Mouse (Mus musculus): Measurements from ENCODE around the gene Slc38a5. TPM values are rescaled to one million over a fixed set of nuclear protein-coding genes. Genes with fewer than 3 reads are reported as not detected.
A peak's percentile ranks its signal among the peaks of the same experiment; 100 is the strongest.

Slc38a5 gene
- polyA plus RNA-seq, 1 experiment from 2014 or later, result 34.6 TPM

- no peak for ATAC-seq
- Histone ChIP-seq H3K27me3 (replicated peaks; ENCODE audit: control insufficient read depth, insufficient read depth, low read length) (no peaks in the 10 kb centered on the region), H3K4me3 (ENCODE audit: low read length) (no peak overlapping the region), H3K36me3 (ENCODE audit: control insufficient read depth, insufficient read depth, low read length) (no peaks in the 10 kb centered on the region), H3K4me2 (ENCODE audit: low read length) (no peak overlapping the region), H3K27ac (ENCODE audit: low read depth, low read length) (no peak overlapping the region), H3K9ac (ENCODE audit: low read depth, low read length) (no peak overlapping the region), H3K9me3 (ENCODE audit: control insufficient read depth, low read length) (no peaks in the 10 kb centered on the region; the same call in 1 of the 2 replicates), H3K4me1 (ENCODE audit: control insufficient read depth, insufficient read depth, low read depth, low read length) (peaks cover 4% of the 10 kb centered on the region)
- WGBS, result 93% methylated on average over 8 of the region's 8 CpGs
These were observed 22.3 kb upstream of the Slc38a5 start for GRCm38 (mm10) chrX:8248542-8249120.

- WGBS, result 12% methylated on average over 18 of the region's 18 CpGs
- Histone ChIP-seq H3K27ac (ENCODE audit: low read depth, low read length) (no peak overlapping the region), H3K4me3 (ENCODE audit: low read length) (peak overlapping the region; percentile 58), H3K9me3 (ENCODE audit: control insufficient read depth, low read length) (no peaks in the 10 kb centered on the region; the same call in 1 of the 2 replicates), H3K9ac (ENCODE audit: low read depth, low read length) (peak overlapping the region; percentile 49), H3K4me1 (ENCODE audit: control insufficient read depth, insufficient read depth, low read depth, low read length) (peaks cover 4% of the 10 kb centered on the region), H3K4me2 (ENCODE audit: low read length) (peak overlapping the region; percentile 61), H3K27me3 (replicated peaks; ENCODE audit: control insufficient read depth, insufficient read depth, low read length) (no peaks in the 10 kb centered on the region), H3K36me3 (ENCODE audit: control insufficient read depth, insufficient read depth, low read length) (no peaks in the 10 kb centered on the region)
- peak; percentile 71 for ATAC-seq
These were observed 19.1 kb upstream of the Slc38a5 start for GRCm38 (mm10) chrX:8251789-8252333.

GRCm38 (mm10) chrX:8252334-8253285 is 18.3 kb upstream of the Slc38a5 start, which contains the start of gene Ftsj1:
TSS of gene Ftsj1 (minus strand) at chrX:8252406.
- 16% methylated on average over 45 of the region's 45 CpGs for WGBS

GRCm38 (mm10) chrX:8253711-8254110 is 17.2 kb upstream of the Slc38a5 start:
- Histone ChIP-seq H3K27me3 (replicated peaks; ENCODE audit: control insufficient read depth, insufficient read depth, low read length) (no peaks in the 10 kb centered on the region), H3K9ac (ENCODE audit: low read depth, low read length) (no peak overlapping the region), H3K36me3 (ENCODE audit: control insufficient read depth, insufficient read depth, low read length) (no peaks in the 10 kb centered on the region), H3K9me3 (ENCODE audit: control insufficient read depth, low read length) (no peaks in the 10 kb centered on the region; the same call in 1 of the 2 replicates), H3K27ac (ENCODE audit: low read depth, low read length) (no peak overlapping the region), H3K4me2 (ENCODE audit: low read length) (no peak overlapping the region), H3K4me3 (ENCODE audit: low read length) (no peak overlapping the region), H3K4me1 (ENCODE audit: control insufficient read depth, insufficient read depth, low read depth, low read length) (peaks cover 4% of the 10 kb centered on the region)
- no peak for ATAC-seq
- 74% methylated on average over 2 of the region's 2 CpGs for WGBS

More at GRCm38 (mm10) chrX:8252334-8253285, 18.3 kb upstream of the Slc38a5 start, which contains the start of gene Ftsj1:
- H3K27me3 ChIP-seq (replicated peaks; ENCODE audit: control insufficient read depth, insufficient read depth, low read length), result no peaks in the 10 kb centered on the region
- peak within 1 kb of the TSS; percentile 58 for H3K4me3 ChIP-seq (ENCODE audit: low read length)
- peaks cover 4% of the 10 kb centered on the region for H3K4me1 ChIP-seq (ENCODE audit: control insufficient read depth, insufficient read depth, low read depth, low read length)
- H3K4me2 ChIP-seq (ENCODE audit: low read length), result peak within 1 kb of the TSS; percentile 61
- peak within 1 kb of the TSS; percentile 78 for H3K27ac ChIP-seq (ENCODE audit: low read depth, low read length)
- ATAC-seq, result peak; percentile 96
- no peaks in the 10 kb centered on the region for H3K36me3 ChIP-seq (ENCODE audit: control insufficient read depth, insufficient read depth, low read length)
- no peaks in the 10 kb centered on the region; the same call in 1 of the 2 replicates for H3K9me3 ChIP-seq (ENCODE audit: control insufficient read depth, low read length)
- H3K9ac ChIP-seq (ENCODE audit: low read depth, low read length), result peak within 1 kb of the TSS; percentile 67

- Histone ChIP-seq H3K27me3 (replicated peaks; ENCODE audit: control insufficient read depth, insufficient read depth, low read length) (no peaks in the 10 kb centered on the region), H3K27ac (ENCODE audit: low read depth, low read length) (no peak overlapping the region), H3K4me3 (ENCODE audit: low read length) (no peak overlapping the region), H3K4me1 (ENCODE audit: control insufficient read depth, insufficient read depth, low read depth, low read length) (peaks cover 4% of the 10 kb centered on the region), H3K36me3 (ENCODE audit: control insufficient read depth, insufficient read depth, low read length) (no peaks in the 10 kb centered on the region), H3K9ac (ENCODE audit: low read depth, low read length) (no peak overlapping the region), H3K4me2 (ENCODE audit: low read length) (no peak overlapping the region), H3K9me3 (ENCODE audit: control insufficient read depth, low read length) (no peaks in the 10 kb centered on the region; the same call in 1 of the 2 replicates)
- 56% methylated on average over 2 of the region's 6 CpGs for WGBS
- ATAC-seq, result no peak
These were observed 15.1 kb upstream of the Slc38a5 start for GRCm38 (mm10) chrX:8255807-8256206.

- Histone ChIP-seq H3K27ac (ENCODE audit: low read depth, low read length) (no peak overlapping the region), H3K4me1 (ENCODE audit: control insufficient read depth, insufficient read depth, low read depth, low read length) (no peaks in the 10 kb centered on the region), H3K4me2 (ENCODE audit: low read length) (no peak overlapping the region), H3K27me3 (replicated peaks; ENCODE audit: control insufficient read depth, insufficient read depth, low read length) (no peaks in the 10 kb centered on the region), H3K4me3 (ENCODE audit: low read length) (no peak overlapping the region), H3K9ac (ENCODE audit: low read depth, low read length) (no peak overlapping the region), H3K9me3 (ENCODE audit: control insufficient read depth, low read length) (no peaks in the 10 kb centered on the region; the same call in 1 of the 2 replicates), H3K36me3 (ENCODE audit: control insufficient read depth, insufficient read depth, low read length) (no peaks in the 10 kb centered on the region)
- ATAC-seq, result no peak
- WGBS, result 85% methylated on average over 12 of the region's 12 CpGs
These were observed 11.5 kb upstream of the Slc38a5 start for GRCm38 (mm10) chrX:8259478-8259877.

- Histone ChIP-seq H3K4me3 (ENCODE audit: low read length) (no peak overlapping the region), H3K4me1 (ENCODE audit: control insufficient read depth, insufficient read depth, low read depth, low read length) (no peaks in the 10 kb centered on the region), H3K27ac (ENCODE audit: low read depth, low read length) (no peak overlapping the region), H3K4me2 (ENCODE audit: low read length) (no peak overlapping the region), H3K36me3 (ENCODE audit: control insufficient read depth, insufficient read depth, low read length) (no peaks in the 10 kb centered on the region), H3K27me3 (replicated peaks; ENCODE audit: control insufficient read depth, insufficient read depth, low read length) (no peaks in the 10 kb centered on the region), H3K9ac (ENCODE audit: low read depth, low read length) (no peak overlapping the region), H3K9me3 (ENCODE audit: control insufficient read depth, low read length) (no peaks in the 10 kb centered on the region; the same call in 1 of the 2 replicates)
- ATAC-seq, result no peak
- 83% methylated on average over 5 of the region's 5 CpGs for WGBS
These were observed 7.7 kb upstream of the Slc38a5 start for GRCm38 (mm10) chrX:8263156-8263804.

- ATAC-seq, result no peak
- Histone ChIP-seq H3K36me3 (ENCODE audit: control insufficient read depth, insufficient read depth, low read length) (no peaks in the 10 kb centered on the region), H3K4me1 (ENCODE audit: control insufficient read depth, insufficient read depth, low read depth, low read length) (no peaks in the 10 kb centered on the region), H3K27me3 (replicated peaks; ENCODE audit: control insufficient read depth, insufficient read depth, low read length) (no peaks in the 10 kb centered on the region), H3K4me3 (ENCODE audit: low read length) (no peak overlapping the region), H3K9ac (ENCODE audit: low read depth, low read length) (no peak overlapping the region), H3K27ac (ENCODE audit: low read depth, low read length) (no peak overlapping the region), H3K4me2 (ENCODE audit: low read length) (no peak overlapping the region), H3K9me3 (ENCODE audit: control insufficient read depth, low read length) (no peaks in the 10 kb centered on the region; the same call in 1 of the 2 replicates)
- 93% methylated on average over 3 of the region's 3 CpGs for WGBS
These were observed 6.7 kb upstream of the Slc38a5 start for GRCm38 (mm10) chrX:8264222-8264621.
